Mouse (Mus musculus): Measurements from ENCODE around the gene Cnga2. TPM values are rescaled to one million over a fixed set of nuclear protein-coding genes. Genes with fewer than 3 reads are reported as not detected.
"Not testable (repeated sequence)": the region's sequence is repeated elsewhere in the genome, so short reads cannot be mapped to it uniquely, and the experiment has no call there.

Gene Cnga2
- polyA plus RNA-seq, 1 experiment from 2014 or later = 0.07 TPM

GRCm38 (mm10) chrX:71968216-71968615 is 23.4 kb upstream of the Cnga2 start:
- Histone ChIP-seq H3K9ac (ENCODE audit: low read length) (no peak overlapping the region), H3K4me2 (replicated peaks; ENCODE audit: low read depth) (no peak overlapping the region), H3K27ac (replicated peaks) (no peak overlapping the region), H3K4me1 (replicated peaks; ENCODE audit: control insufficient read depth, insufficient read depth) (no peaks in the 10 kb centered on the region), H3K36me3 (ENCODE audit: control insufficient read depth, insufficient read depth, low read length) (no peaks in the 10 kb centered on the region), H3K4me3 (ENCODE audit: low read depth, low read length) (no peak overlapping the region), H3K9me3 (ENCODE audit: control insufficient read depth, low read length) (no peaks in the 10 kb centered on the region), H3K27me3 (ENCODE audit: control insufficient read depth, insufficient read depth, low read length) (no peaks in the 10 kb centered on the region)
- TF ChIP-seq CTCF (IDR thresholded peaks at IDR 0.05; ENCODE audit: low read depth) (no peak), EP300 (optimal IDR thresholded peaks at IDR 0.05) (no peak)
- ATAC-seq (ENCODE audit: low FRiP score, low TSS enrichment) = no peak; the same call in 1 of the 2 replicates
- 47% methylated on average over 1 of the region's 1 CpGs for WGBS
- no peak for DNase-seq (ENCODE audit: low spot score)

- Histone ChIP-seq H3K36me3 (ENCODE audit: control insufficient read depth, insufficient read depth, low read length) (no peaks in the 10 kb centered on the region), H3K9ac (ENCODE audit: low read length) (no peak overlapping the region), H3K4me3 (ENCODE audit: low read depth, low read length) (no peak overlapping the region), H3K4me2 (replicated peaks; ENCODE audit: low read depth) (no peak overlapping the region), H3K27ac (replicated peaks) (no peak overlapping the region), H3K4me1 (replicated peaks; ENCODE audit: control insufficient read depth, insufficient read depth) (no peaks in the 10 kb centered on the region), H3K27me3 (ENCODE audit: control insufficient read depth, insufficient read depth, low read length) (no peaks in the 10 kb centered on the region), H3K9me3 (ENCODE audit: control insufficient read depth, low read length) (no peaks in the 10 kb centered on the region)
- DNase-seq (ENCODE audit: low spot score) (no peak), ATAC-seq (ENCODE audit: low FRiP score, low TSS enrichment) (no peak)
- TF ChIP-seq CTCF (IDR thresholded peaks at IDR 0.05; ENCODE audit: low read depth) (no peak), EP300 (optimal IDR thresholded peaks at IDR 0.05) (no peak)
- 78% methylated on average over 6 of the region's 6 CpGs for WGBS
Measured at GRCm38 (mm10) chrX:71968816-71969215, 22.8 kb upstream of the Cnga2 start.

GRCm38 (mm10) chrX:71971325-71971724 is 20.3 kb upstream of the Cnga2 start:
- DNase-seq (ENCODE audit: low spot score) = no peak
- no peak for ATAC-seq (ENCODE audit: low FRiP score, low TSS enrichment)
- 72% methylated on average over 5 of the region's 5 CpGs for WGBS
- TF ChIP-seq EP300 (optimal IDR thresholded peaks at IDR 0.05) = no peak
- TF ChIP-seq CTCF (IDR thresholded peaks at IDR 0.05; ENCODE audit: low read depth) = no peak
- no peaks in the 10 kb centered on the region for H3K27me3 ChIP-seq (ENCODE audit: control insufficient read depth, insufficient read depth, low read length)
- H3K4me1 ChIP-seq (replicated peaks; ENCODE audit: control insufficient read depth, insufficient read depth) = no peaks in the 10 kb centered on the region
- no peak overlapping the region for H3K4me3 ChIP-seq (ENCODE audit: low read depth, low read length)
- no peaks in the 10 kb centered on the region for H3K36me3 ChIP-seq (ENCODE audit: control insufficient read depth, insufficient read depth, low read length)
- no peak overlapping the region for H3K27ac ChIP-seq (replicated peaks)
- no peaks in the 10 kb centered on the region for H3K9me3 ChIP-seq (ENCODE audit: control insufficient read depth, low read length)
- no peak overlapping the region for H3K9ac ChIP-seq (ENCODE audit: low read length)
- no peak overlapping the region for H3K4me2 ChIP-seq (replicated peaks; ENCODE audit: low read depth)

- Histone ChIP-seq H3K4me3 (ENCODE audit: low read depth, low read length) (no peak within 1 kb of the TSS), H3K27me3 (ENCODE audit: control insufficient read depth, insufficient read depth, low read length) (no peaks in the 10 kb centered on the region), H3K9me3 (ENCODE audit: control insufficient read depth, low read length) (no peaks in the 10 kb centered on the region), H3K36me3 (ENCODE audit: control insufficient read depth, insufficient read depth, low read length) (no peaks in the 10 kb centered on the region), H3K4me2 (replicated peaks; ENCODE audit: low read depth) (no peak within 1 kb of the TSS), H3K9ac (ENCODE audit: low read length) (no peak within 1 kb of the TSS), H3K4me1 (replicated peaks; ENCODE audit: control insufficient read depth, insufficient read depth) (no peaks in the 10 kb centered on the region), H3K27ac (replicated peaks) (no peak within 1 kb of the TSS)
- DNase-seq (ENCODE audit: low spot score) = no peak
- ATAC-seq (ENCODE audit: low FRiP score, low TSS enrichment) = no peak
- TF ChIP-seq EP300 (optimal IDR thresholded peaks at IDR 0.05) = no peak
- no peak for TF ChIP-seq CTCF (IDR thresholded peaks at IDR 0.05; ENCODE audit: low read depth)
- 45% methylated on average over 2 of the region's 2 CpGs for WGBS
Measured at GRCm38 (mm10) chrX:71972686-71973085, 19.0 kb upstream of the Cnga2 start, which contains the start of gene Fate1. TSS of gene Fate1 (plus strand) at chrX:71972986.

- H3K27me3 ChIP-seq (ENCODE audit: control insufficient read depth, insufficient read depth, low read length); H3K36me3 ChIP-seq (ENCODE audit: control insufficient read depth, insufficient read depth, low read length); H3K4me3 ChIP-seq (ENCODE audit: low read depth, low read length); H3K27ac ChIP-seq (replicated peaks); H3K9ac ChIP-seq (ENCODE audit: low read length); DNase-seq (ENCODE audit: low spot score); ATAC-seq (ENCODE audit: low FRiP score, low TSS enrichment); H3K9me3 ChIP-seq (ENCODE audit: control insufficient read depth, low read length); H3K4me1 ChIP-seq (replicated peaks; ENCODE audit: control insufficient read depth, insufficient read depth); H3K4me2 ChIP-seq (replicated peaks; ENCODE audit: low read depth): not testable (repeated sequence)
Measured at GRCm38 (mm10) chrX:71977681-71978080, 14.0 kb upstream of the Cnga2 start.

DNA sequence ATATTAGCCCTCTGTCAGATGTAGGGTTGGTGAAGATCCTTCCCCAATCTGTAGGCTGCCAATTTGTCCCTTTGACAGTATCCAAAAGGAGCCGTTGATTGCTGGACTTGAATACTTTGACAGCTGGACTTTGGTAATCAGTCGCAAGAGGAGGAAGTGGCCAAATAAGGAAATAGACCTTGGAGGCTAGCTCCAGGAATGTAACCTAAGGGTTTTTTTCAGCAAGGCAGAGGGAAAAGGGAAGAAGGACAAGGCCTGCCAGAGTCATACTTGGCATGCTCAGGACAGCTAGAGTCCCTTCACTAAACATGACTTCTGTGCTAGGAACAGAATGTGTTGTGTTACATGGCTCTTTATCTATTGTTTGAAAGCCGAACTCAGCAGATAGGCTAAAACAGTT is 11.2 kb upstream of the Cnga2 start:
- no peak overlapping the region for H3K9ac ChIP-seq (ENCODE audit: low read length)
- 36% methylated on average over 3 of the region's 3 CpGs for WGBS
- H3K36me3 ChIP-seq (ENCODE audit: control insufficient read depth, insufficient read depth, low read length) = no peaks in the 10 kb centered on the region
- no peak for TF ChIP-seq EP300 (optimal IDR thresholded peaks at IDR 0.05)
- TF ChIP-seq CTCF (IDR thresholded peaks at IDR 0.05; ENCODE audit: low read depth) = no peak
- no peaks in the 10 kb centered on the region for H3K4me1 ChIP-seq (replicated peaks; ENCODE audit: control insufficient read depth, insufficient read depth)
- DNase-seq (ENCODE audit: low spot score) (no peak), ATAC-seq (ENCODE audit: low FRiP score, low TSS enrichment) (no peak)
- H3K9me3 ChIP-seq (ENCODE audit: control insufficient read depth, low read length) = no peaks in the 10 kb centered on the region
- no peak overlapping the region for H3K4me3 ChIP-seq (ENCODE audit: low read depth, low read length)
- no peaks in the 10 kb centered on the region for H3K27me3 ChIP-seq (ENCODE audit: control insufficient read depth, insufficient read depth, low read length)
- no peak overlapping the region for H3K4me2 ChIP-seq (replicated peaks; ENCODE audit: low read depth)
- no peak overlapping the region for H3K27ac ChIP-seq (replicated peaks)

Measured in stomach, postnatal 0 days (tissue).